Mouse (Mus musculus) urinary bladder, postnatal 4 days (tissue): Measurements from ENCODE around the gene Gm10643.

Experiments used
- DNase-seq, 2 experiments: peaks; one replicate each; pipeline ENCODE4 v3.0.0; 2021 to 2022; ENCODE audit warnings: low spot score in 2 of 2

The Gm10643 gene

DNA sequence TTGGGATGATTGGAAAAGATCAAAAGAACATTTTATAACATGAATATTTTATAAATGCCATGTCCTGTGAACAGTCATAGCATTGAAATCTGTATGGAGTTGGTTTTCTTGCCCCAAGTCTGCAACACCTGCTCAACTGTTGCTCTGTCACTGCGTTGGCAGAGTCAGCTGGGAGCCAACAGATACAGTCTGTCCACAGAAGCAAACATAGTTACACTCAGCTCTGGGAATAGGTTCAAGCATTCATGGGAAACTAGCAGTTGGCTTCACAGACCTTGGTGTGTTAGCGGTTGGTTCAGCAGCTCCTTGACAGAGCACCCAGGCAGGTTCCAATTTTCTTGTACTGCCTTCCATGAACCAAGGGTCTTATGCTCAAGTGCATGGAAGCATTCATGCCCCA lies 5.7 kb upstream of the Gm10643 start:
- no peak for DNase-seq

DNA sequence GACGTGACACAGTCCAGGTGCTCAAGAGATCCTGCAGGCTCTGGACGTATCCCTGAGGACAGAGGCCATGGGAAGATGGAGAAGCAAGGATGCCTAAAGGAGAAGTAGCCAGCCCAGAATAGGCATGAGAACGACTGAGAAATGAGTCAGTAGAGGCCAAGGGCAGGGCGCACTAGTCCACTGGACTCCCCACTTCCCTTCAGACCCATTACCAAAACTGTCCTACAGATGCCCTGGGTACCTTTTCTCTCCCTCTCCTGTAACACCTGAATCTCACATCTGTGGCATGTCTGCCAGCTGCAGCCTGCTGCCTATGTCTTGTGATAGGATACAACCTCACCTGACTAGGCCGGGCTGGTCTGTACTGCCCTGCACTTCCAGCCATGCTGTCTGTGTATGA lies 5.3 kb upstream of the Gm10643 start:
- DNase-seq: no peak

DNA sequence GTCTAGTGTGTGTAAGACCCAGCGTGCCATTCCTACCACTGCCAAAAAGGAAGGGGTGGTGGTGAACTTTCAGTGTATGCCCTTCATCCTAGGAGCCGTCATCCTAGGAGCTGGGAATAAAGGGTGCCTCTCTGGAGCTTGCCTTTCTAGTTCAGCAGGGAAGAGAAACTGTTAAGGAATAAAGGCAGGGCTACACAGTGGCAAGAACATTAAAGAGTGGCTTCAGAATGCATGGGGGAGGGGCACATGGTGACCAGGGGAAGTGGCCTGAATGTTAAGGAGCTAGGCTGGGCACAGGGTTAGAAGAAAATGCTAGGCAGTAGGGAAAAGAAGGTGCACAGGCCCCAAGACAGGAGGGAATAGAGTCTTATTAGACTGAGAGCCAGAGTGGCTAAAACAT lies 4.8 kb upstream of the Gm10643 start:
- no peak for DNase-seq

DNA sequence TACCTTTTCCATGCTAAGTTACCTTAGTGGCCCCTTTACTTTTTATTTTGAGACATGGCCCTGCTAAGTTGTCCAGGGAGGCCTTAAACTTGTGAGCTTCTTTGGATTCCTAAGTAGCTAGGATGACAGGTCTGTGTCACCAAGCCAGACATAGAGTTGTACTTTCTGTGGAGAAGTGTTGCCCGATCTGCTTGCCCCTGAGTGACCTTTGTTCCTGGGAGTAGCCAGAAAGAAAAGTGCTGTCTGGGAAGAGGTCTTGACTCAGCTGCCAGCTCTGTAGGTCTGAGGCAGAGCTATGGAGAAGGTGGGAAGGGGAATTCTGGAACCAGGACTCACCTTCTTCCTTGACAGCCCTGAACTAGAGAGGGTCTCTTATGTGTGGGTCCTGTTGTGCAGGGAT lies 4.2 kb upstream of the Gm10643 start:
- no peak for DNase-seq

DNA sequence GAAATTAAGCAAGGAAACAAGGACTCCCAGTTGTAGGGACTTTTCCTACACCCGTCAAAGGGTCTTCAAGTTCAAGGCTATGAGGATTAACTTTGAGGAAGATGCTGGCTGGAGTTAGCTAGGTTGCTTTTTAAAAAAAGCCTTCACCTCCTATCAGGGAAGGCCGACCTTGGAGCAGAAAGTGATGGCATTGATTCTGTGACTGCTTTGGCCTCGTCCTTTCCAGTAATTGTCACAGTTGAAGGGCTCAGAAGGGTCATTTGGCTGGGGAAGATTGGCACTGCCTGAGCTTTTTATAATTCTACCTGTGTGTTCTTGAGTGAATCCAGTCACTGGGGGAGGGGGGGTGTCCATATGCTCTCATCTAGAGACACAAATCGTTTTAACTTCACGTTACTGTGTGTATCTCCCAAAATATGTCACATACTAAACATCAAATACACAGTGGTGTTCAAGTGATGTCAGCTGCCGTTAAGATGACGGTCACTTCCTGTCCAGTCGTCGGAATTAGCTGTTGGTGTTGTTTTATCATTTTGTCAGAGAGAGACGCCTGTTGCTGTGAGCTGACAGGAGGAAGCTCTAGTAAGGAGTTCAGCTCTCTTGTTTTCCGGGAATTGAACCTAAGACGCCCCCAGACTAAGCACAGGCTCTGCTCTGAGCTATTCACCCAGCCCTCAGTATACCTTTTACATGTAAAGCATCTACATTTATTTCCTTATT lies 3.5 kb upstream of the Gm10643 start:
- DNase-seq: no peak

DNA sequence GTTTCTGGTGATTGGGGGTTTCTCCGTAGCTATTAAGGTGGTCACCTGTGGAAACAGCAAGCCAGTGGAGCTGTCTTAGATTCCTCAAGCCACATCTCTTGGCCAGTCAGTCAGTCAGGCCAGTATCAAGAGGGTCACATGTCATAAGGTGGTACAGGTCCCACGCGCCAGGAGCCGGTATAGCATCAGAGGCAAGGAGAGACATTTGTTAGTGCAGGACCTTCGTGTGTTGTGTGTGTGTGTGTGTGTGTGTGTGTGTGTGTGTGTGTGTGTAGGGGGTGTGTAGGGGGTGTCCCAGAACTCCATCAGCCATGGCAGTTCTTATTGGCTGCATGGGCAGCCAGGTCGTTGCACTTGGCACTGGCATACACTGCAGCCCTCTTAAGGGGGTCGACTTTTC lies 3.0 kb upstream of the Gm10643 start:
- DNase-seq: no peak

DNA sequence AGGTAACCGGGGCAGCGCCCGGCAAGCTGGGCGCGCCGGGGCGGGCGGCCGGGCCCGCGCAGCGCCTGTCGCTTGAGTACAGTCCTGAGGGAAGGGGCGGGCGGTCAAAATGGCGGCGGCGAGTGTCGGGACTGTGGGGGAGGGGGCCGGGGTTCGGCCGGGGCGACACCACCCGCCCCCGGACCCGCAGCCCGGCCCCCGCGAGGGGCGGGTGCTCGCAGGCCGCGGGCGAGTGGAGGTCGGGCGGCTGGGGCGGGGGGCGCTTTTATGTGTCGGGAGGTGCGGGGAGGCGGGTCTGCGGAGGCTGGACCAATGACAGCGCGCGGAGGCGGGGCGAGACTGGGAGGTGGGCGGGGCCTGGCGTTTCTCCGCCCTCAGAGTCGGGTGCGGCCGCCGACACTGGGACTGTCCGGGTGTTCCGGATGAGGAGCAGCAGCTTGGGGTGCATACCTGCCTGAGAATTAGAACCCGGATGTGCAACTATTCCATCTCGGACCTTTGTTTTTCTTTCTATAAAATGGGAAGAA lies 2.2 kb upstream of the Gm10643 start:
- DNase-seq: peak; percentile 96 to 97

DNA sequence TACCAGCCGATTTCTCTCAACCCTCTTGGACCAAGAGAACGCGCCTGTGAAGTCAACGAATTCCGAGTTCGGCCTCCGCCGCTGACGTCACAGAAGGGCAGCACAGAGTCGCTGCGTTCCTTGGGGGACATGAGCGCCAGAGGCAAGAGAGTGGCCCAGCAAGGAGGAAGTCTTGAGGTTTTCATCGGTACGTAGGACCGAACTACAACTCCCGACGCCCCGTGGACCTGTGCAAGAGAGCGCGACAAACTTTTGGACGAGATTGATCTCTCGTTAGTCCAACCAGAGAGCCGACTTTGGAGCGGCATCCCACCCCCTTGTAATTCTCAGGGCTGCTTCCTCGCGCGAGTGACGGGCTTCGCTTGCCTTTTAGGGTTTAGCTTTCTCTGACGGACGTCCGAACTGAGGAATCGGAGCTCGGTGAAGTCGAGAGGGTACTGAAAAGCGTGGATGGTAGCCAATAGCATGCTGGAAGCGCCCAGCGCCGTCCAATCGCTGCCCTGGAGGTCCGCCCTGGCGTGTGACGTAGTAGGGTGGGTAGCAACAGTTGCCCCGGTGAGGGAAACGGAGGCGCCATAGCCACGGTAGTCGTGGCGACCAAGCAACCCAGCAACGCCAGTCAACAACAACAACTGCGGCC lies 1.5 kb upstream of the Gm10643 start, which contains the start of gene Rfx1:
Gene Rfx1, plus strand, starts transcription at position 544 of the 640 bp plus-strand sequence.
- DNase-seq: peak; percentile 99 to 100

DNA sequence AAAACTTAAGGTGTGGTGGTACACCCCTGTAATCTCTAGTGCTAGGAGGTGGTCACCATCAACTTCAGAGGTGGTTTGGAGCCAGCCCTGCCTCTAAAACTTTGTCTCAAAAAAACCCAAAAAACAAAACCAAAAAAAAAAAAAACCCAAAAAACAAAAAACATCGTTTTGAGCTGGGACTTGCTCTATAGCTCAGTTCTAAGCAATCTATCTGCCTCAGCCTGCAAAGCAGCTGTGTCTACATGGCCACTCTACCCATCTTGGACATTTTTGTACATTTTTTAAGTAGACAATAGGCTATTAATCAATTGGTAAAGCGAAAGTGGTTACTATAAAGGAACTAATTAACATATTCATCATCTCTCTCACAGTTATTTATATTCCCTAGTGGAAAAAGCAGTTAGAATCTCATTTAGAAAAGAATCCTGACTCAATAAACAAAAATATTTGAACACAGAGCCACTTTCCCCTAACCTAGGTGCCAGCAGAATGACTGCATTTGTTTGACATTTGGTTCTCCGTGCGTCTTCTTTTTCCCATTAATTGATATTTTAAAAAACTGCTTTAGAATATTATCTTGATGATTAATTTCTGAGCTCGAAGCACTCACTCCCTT lies 628 bp upstream of the Gm10643 start:
- DNase-seq: no peak

DNA sequence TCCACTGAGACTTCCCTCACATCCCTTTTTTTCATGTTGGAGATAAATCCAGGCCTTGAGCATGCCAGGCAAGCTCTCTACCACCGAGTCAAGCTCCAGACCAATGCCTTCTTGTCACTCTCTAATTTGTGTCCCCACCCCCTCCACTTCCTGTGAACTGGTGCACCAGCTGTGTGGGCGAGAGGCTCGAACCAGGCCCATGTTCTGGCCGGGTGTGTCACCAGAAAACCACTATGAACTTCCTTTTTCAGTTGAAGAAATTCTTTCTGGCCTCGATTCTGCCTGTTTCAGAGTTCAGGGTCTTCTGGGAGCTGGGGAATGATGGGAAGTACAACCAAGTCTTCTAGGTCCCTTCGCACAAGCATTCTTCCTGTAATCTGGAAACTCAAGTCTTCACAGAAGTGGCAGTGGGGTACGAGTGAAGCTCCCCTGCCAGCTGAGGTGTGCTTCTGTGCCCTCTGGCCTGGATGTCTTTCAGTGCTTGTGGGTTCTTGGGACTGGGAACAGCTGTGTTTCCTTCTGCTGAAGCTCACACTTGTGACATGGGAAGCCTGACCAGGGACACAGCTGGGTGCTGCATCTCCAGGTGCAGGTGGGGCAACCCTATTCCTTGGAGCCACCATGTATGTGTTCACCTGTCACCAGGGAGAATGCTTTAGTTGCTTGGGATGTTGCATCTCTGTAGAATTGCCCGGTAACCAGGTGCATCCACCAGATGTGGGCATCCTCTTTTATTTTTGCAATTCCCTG lies 901 bp downstream of the Gm10643 start:
- no peak for DNase-seq

DNA sequence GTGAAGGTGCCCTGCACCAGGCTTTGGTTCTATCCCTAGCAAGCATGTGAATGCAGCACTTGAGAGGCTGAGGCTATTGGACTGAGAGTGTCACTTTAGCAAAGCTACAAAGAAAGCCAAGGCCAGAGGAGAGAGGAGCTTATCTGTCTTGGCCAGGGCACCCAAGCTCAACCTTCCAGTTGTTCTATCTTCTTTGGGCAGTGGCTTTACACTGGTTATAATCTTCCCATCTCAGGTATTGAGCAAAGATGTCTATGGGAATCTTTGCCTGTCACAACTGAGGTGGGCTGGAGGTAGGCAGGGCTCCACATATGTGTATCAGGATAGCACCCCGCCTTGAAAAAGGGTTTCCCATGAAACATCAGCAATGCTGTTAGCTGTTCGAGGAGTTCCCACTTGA lies 4.7 kb downstream of the Gm10643 start:
- DNase-seq: no peak

DNA sequence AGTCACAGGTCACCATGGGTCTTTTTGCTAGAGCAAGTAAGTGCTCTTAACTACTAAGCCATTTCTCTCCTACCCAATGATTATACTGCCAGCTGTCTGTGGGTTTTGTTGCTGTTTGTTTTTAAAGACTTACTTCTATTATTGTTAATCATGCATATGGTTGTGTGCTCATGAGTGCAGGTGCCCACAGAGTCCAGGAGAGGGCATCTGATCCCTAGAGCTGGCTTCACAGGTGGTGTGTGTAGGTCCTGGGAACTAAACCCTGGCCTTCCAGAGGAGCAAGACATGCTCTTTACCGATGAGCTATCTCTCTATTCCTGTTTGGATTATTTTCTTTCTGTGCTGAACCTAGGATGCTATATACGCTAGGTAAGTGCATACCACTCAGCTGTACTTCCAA lies 5.7 kb downstream of the Gm10643 start:
- DNase-seq: no peak

DNA sequence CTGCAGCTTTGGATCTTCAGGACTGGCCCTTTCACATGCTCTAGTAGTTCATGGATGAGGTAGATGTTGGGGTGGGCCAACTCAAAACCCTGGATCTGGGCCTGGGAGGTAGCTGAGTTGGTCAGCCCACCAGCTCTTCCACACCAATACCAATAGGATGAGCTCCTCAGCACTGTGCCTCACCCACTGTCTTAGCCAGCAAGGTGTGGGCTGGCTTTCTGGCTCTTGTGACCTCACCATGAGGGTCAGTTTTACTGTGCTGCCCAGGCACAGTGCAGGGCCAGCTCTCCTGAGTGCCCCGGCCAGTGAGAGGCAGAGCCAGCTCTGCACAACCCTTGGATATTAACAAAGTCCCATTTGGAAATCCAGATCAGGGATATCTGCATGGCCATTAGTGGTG lies 7.1 kb downstream of the Gm10643 start:
- no peak for DNase-seq

DNA sequence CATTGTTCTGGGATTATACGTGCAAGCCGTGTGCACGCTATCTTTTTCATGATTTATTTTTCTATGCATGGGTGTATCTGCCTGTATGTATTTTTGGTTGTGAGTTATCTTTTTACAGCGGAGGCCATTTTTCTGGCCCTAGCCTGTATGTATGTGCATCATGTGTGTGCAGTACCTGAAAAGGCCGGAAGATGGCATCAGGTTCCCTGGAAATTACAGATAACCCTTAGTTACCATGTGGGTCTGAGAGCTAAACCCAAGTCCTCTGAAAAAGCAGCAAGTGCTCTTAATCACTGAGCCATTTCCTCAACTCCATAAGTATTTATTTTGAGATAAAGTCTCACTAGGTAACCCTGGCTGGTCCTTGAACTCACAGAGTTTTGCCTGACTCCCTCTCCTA lies 11.7 kb downstream of the Gm10643 start:
- no peak for DNase-seq

DNA sequence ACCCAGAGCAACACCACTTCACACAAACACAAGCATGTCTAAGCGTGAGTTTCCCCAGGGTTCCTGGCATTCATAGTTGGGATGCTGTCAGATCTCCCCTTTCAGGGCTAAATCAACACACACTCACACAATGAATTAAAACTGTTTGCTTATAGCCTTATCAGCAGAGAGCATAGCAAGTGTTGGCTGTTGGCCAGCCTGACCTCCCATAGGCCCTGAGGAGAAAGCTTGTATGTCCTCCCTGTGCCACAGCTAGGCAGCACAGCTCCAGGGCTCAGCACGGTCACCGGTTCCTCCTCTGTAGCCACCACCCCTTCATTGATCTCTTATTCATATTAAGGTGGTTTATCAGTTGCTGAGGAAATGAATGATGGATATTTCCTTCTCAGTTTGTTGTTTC lies 12.2 kb downstream of the Gm10643 start:
- DNase-seq: no peak

DNA sequence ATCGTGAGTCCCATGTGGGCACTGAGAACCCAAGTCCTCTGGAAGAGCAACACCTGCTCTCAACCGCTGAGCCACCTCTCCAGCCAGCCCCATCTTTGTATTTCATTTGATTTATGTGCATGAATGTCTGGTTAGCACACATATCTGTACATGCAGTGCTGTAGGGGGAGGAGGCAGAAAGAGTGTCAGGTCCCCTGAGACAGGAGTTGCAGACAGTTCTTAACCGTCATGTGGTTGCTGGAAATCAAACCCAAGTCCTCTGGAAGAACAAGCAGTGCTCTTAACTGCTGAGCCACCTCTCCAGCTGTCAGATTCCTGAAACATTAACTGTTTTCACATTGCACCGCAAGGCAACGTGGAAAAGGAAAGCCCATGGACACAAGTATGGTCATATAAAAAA lies 16.8 kb downstream of the Gm10643 start:
- DNase-seq: no peak

DNA sequence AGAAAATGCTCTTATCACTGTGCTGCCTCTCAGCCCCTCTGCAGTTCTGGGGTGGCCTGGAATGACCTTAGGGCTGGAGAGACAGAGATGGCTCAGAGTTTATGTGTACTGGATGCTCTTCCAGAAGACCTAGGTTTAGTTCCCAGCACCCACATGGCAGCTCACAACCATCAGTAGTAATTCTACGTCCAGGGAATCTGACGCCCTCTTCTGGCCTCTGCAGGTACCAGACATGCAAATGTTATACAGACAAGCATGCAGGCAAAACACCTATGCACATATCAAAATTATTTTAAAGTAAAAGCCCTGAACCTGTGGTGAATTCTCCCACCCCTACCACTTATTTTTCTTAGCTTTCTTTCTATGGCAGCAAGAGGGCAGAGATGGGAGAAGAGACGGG lies 18.4 kb downstream of the Gm10643 start:
- DNase-seq: no peak

DNA sequence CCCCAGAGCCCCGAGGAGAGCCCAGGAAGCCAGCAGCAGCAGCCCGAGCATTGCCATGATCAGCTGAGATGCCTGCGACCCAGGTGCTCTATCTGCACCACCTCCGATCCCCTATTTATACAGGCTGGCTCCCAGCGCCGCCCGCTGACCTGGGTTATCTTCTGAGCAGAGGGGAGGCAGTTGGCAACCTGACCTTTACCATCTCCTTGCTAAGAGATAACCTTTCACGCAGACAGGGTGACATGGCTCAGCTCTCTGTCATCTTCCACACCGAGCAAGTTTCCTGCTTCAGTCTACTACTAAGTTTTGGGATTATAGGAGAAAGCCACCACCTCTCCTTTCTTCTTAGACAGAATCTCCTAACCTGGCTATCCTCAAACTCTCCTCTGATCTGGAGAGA lies 20.0 kb downstream of the Gm10643 start, which contains the start of gene Rln3:
Gene Rln3, minus strand, starts transcription at position 101 of the 400 bp plus-strand sequence.
- DNase-seq: no peak

DNA sequence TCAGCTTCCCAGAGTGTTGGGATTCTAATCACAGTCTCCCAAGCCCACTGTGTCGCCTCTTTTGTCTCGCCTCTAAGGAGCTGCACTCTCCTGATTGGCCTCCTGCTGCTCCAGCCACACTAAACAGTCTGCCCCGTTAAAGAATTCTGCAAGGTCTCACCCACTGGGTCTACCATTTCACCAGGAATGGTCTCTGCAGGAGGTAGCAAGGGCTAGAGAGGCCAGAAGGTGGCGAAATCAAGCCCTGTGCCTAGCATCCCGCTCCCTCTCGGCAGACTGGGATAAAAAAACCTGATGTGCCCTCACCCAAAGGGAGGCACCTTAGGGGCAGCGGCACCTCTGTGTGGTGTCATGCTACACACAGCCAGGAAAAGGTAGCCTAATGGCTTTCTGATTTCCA lies 20.8 kb downstream of the Gm10643 start:
- DNase-seq: no peak

DNA sequence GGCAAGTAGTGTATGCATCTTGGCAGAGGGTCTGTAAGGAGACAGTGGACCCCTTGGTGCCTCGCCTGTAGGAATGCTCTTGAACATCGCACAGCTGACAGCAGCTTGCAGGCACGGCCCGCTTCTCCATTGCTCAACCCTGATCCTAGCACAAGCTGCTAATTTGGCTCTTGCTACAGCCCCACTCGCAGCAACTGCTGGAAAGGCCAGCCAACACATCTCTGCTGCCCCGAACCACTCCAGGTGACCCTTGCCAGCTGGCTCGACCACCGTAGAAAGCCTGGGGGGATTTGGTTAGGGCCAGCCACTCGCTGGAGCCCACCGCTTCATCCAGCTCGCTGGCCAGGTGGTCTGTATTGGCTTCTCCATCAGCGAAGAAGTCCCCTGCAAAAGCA lies 22.0 kb downstream of the Gm10643 start:
- no peak for DNase-seq

DNA sequence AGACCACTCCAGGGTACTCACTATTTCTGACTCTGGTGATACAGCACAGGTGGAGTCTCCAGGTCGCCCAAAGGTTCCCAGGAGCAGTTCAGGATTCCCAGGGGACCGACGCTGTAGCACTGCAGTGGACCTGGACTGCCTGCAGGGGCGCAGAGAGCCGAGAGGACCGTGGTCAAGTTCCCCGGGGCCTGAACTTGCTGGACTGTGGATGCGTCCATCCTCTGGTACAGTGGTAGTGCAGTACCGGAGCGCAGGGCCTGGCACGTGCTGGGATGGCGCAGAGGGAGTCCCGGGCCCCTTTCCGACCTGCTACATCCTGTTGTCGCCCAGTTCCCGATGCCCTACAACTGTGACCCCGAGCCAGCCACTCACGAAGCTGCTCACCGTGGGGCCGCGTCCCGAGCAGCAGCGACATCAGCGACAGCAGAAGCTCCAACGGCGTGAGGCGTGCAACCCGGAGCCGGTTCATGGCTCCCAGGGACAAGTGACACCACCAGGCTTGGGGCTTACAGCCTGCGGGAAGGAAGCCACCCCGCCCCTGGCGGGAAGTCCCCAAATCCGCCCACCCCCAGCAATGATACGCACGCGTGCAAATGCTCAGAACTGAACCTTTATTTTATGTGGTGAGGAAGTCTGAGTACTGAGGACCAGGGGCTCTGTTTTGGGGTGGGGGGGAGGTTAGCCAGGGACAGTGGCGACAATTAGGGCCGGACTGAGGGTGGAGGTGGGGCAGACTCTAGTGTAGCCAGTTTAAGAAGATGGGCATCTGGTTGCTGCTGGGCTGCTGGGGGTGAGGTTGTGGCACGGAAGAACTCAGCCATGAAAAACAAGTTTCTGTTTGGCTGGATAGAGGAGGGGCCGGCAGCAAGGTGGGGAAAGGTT lies 22.6 kb downstream of the Gm10643 start, which contains the start of gene Il27ra:
Gene Il27ra, minus strand, starts transcription at position 524 of the 882 bp plus-strand sequence.
- DNase-seq: peak; percentile 49 to 76
